Mouse (Mus musculus): Measurements from ENCODE around the gene Plgrkt.

Gene Plgrkt

GRCm38 (mm10) chr19:29383368-29383767, 16.2 kb upstream of the Plgrkt start:
- DNase-seq (ENCODE audit: low spot score in 2 of 2): no peak

GRCm38 (mm10) chr19:29379839-29380603, 12.8 kb upstream of the Plgrkt start:
- no peak for DNase-seq (ENCODE audit: low spot score in 2 of 2)

GRCm38 (mm10) chr19:29376382-29376781, 9.2 kb upstream of the Plgrkt start:
- DNase-seq (ENCODE audit: low spot score in 2 of 2): no peak

GRCm38 (mm10) chr19:29374947-29375346, 7.8 kb upstream of the Plgrkt start:
- no peak for DNase-seq (ENCODE audit: low spot score in 2 of 2)

- no peak for DNase-seq (ENCODE audit: low spot score in 2 of 2)
These were observed 6.2 kb upstream of the Plgrkt start for GRCm38 (mm10) chr19:29373438-29373837.

GRCm38 (mm10) chr19:29372621-29373020, 5.4 kb upstream of the Plgrkt start:
- no peak for DNase-seq (ENCODE audit: low spot score in 2 of 2)

- no peak for DNase-seq (ENCODE audit: low spot score in 2 of 2)
These were observed 4.9 kb upstream of the Plgrkt start for GRCm38 (mm10) chr19:29372138-29372537.

GRCm38 (mm10) chr19:29371284-29372081, 4.3 kb upstream of the Plgrkt start:
- no peak for DNase-seq (ENCODE audit: low spot score in 2 of 2)

- no peak for DNase-seq (ENCODE audit: low spot score in 2 of 2)
These were observed 3.5 kb upstream of the Plgrkt start for GRCm38 (mm10) chr19:29370545-29371283.

- DNase-seq (ENCODE audit: low spot score in 2 of 2): no peak
These were observed 2.9 kb upstream of the Plgrkt start for GRCm38 (mm10) chr19:29370112-29370511.

GRCm38 (mm10) chr19:29368671-29369309, 1.6 kb upstream of the Plgrkt start:
- DNase-seq (ENCODE audit: low spot score in 2 of 2): no peak

GRCm38 (mm10) chr19:29368041-29368440, 851 bp upstream of the Plgrkt start:
- DNase-seq (ENCODE audit: low spot score in 2 of 2): no peak

- no peak for DNase-seq (ENCODE audit: low spot score in 2 of 2)
These were observed 793 bp downstream of the Plgrkt start for GRCm38 (mm10) chr19:29366226-29366968.

GRCm38 (mm10) chr19:29365105-29365504, 2.1 kb downstream of the Plgrkt start:
- no peak for DNase-seq (ENCODE audit: low spot score in 2 of 2)

- DNase-seq (ENCODE audit: low spot score in 2 of 2): no peak
These were observed 3.1 kb downstream of the Plgrkt start for GRCm38 (mm10) chr19:29364076-29364475.

- DNase-seq (ENCODE audit: low spot score in 2 of 2): no peak
These were observed 3.6 kb downstream of the Plgrkt start for GRCm38 (mm10) chr19:29363557-29363956.

GRCm38 (mm10) chr19:29362173-29362930, 4.8 kb downstream of the Plgrkt start:
- no peak for DNase-seq (ENCODE audit: low spot score in 2 of 2)

- DNase-seq (ENCODE audit: low spot score in 2 of 2): peak; percentile 82 to 86
These were observed 5.6 kb downstream of the Plgrkt start for GRCm38 (mm10) chr19:29361468-29362130.

GRCm38 (mm10) chr19:29360251-29360650, 6.9 kb downstream of the Plgrkt start:
- no peak for DNase-seq (ENCODE audit: low spot score in 2 of 2)

- no peak for DNase-seq (ENCODE audit: low spot score in 2 of 2)
These were observed 10.9 kb downstream of the Plgrkt start for GRCm38 (mm10) chr19:29356281-29356680.

All from thymus, postnatal 10 days (tissue).